Comparison of ENCODE assay signal across 15 mouse cellular contexts in genomic region chr6:30556080-30556479, GRCm38 (mm10). TPM values are rescaled to one million over a fixed set of nuclear protein-coding genes. Genes with fewer than 3 reads are reported as not detected.
DNase-seq lines count a peak whose midpoint lies in the region; ATAC-seq and TF ChIP-seq lines count a peak whose summit lies in the region.
"Had no signal": no experiment of that assay in that cellular context is flagged by ENCODE, and none has a peak within 500 bp of the region (broad histone marks: within the 10 kb centered on the region; RNA-seq: fewer than 3 reads in every experiment).

No protein-coding gene starts in this region.

- H3K9ac ChIP-seq in hindbrain, embryonic 12.5 days: no peak overlapping the region
- H3K9ac ChIP-seq in intestine, postnatal 0 days (ENCODE audit: low read depth, low read length): no peak overlapping the region
- H3K9ac ChIP-seq in neural tube, embryonic 15.5 days (replicated peaks): no peak overlapping the region
- H3K9ac ChIP-seq: forebrain, embryonic 12.5 days had no signal

- no peak for ATAC-seq in hindbrain, embryonic 12.5 days (ENCODE audit: low FRiP score)
- ATAC-seq in intestine, postnatal 0 days: no peak
- no peak for ATAC-seq in neural tube, embryonic 15.5 days (ENCODE audit: low FRiP score)
- ATAC-seq: hindbrain, embryonic 16.5 days had no signal

- H3K4me1 ChIP-seq in hindbrain, embryonic 10.5 days (replicated peaks): peaks cover 31% of the 10 kb centered on the region
- H3K4me1 ChIP-seq in hindbrain, embryonic 12.5 days: peaks cover 19% of the 10 kb centered on the region
- H3K4me1 ChIP-seq in intestine, postnatal 0 days (replicated peaks; ENCODE audit: control insufficient read depth, insufficient read depth, low read length): no peaks in the 10 kb centered on the region
- H3K4me1 ChIP-seq in neural tube, embryonic 15.5 days: peaks cover 21% of the 10 kb centered on the region

- H3K4me2 ChIP-seq in hindbrain, embryonic 12.5 days (replicated peaks): no peak overlapping the region
- no peak overlapping the region for H3K4me2 ChIP-seq in intestine, postnatal 0 days (replicated peaks; ENCODE audit: low read depth)
- no peak overlapping the region for H3K4me2 ChIP-seq in neural tube, embryonic 15.5 days
- H3K4me2 ChIP-seq: forebrain, embryonic 12.5 days had no signal

- H3K4me3 ChIP-seq in hindbrain, embryonic 10.5 days: no peak overlapping the region
- no peak overlapping the region for H3K4me3 ChIP-seq in hindbrain, embryonic 12.5 days
- no peak overlapping the region for H3K4me3 ChIP-seq in gastrocnemius, adult 2 months
- H3K4me3 ChIP-seq in intestine, postnatal 0 days (ENCODE audit: low read depth, low read length): no peak overlapping the region
- H3K4me3 ChIP-seq in neural tube, embryonic 15.5 days (replicated peaks): no peak overlapping the region
- H3K4me3 ChIP-seq: forebrain, embryonic 12.5 days had no signal

- H3K27me3 ChIP-seq in hindbrain, embryonic 10.5 days (ENCODE audit: insufficient read depth, poor library complexity, severe bottlenecking): no peaks in the 10 kb centered on the region
- no peaks in the 10 kb centered on the region for H3K27me3 ChIP-seq in hindbrain, embryonic 12.5 days
- no peaks in the 10 kb centered on the region for H3K27me3 ChIP-seq in intestine, postnatal 0 days (replicated peaks; ENCODE audit: control insufficient read depth, insufficient read depth, low read length)
- H3K27me3 ChIP-seq in neural tube, embryonic 15.5 days (replicated peaks): no peaks in the 10 kb centered on the region
- H3K27me3 ChIP-seq: forebrain, embryonic 12.5 days had no signal

- peak overlapping the region; percentile 72 for H3K27ac ChIP-seq in hindbrain, embryonic 10.5 days
- no peak overlapping the region for H3K27ac ChIP-seq in hindbrain, embryonic 12.5 days
- H3K27ac ChIP-seq in gastrocnemius, adult 2 months: no peak overlapping the region
- H3K27ac ChIP-seq in intestine, postnatal 0 days (ENCODE audit: low read depth, low read length): no peak overlapping the region
- no peak overlapping the region for H3K27ac ChIP-seq in neural tube, embryonic 15.5 days (replicated peaks)
- H3K27ac ChIP-seq: forebrain, embryonic 12.5 days had no signal

- 9% methylated on average over 9 of the region's 9 CpGs for WGBS in hindbrain, embryonic 10.5 days
- 24% methylated on average over 4 of the region's 9 CpGs for WGBS in hindbrain, embryonic 12.5 days
- 46% methylated on average over 4 of the region's 9 CpGs for WGBS in intestine, postnatal 0 days
- 21% methylated on average over 6 of the region's 9 CpGs for WGBS in neural tube, embryonic 15.5 days

- TF ChIP-seq CTCF in gastrocnemius, adult 2 months (IDR thresholded peaks at IDR 0.05): no peak
- TF ChIP-seq CTCF in intestine, postnatal 0 days (IDR thresholded peaks at IDR 0.05; ENCODE audit: low read depth): no peak

- H3K9me3 ChIP-seq in hindbrain, embryonic 10.5 days: no peaks in the 10 kb centered on the region
- H3K9me3 ChIP-seq in hindbrain, embryonic 12.5 days (replicated peaks): no peaks in the 10 kb centered on the region
- H3K9me3 ChIP-seq in intestine, postnatal 0 days (ENCODE audit: control insufficient read depth): no peaks in the 10 kb centered on the region
- H3K9me3 ChIP-seq in neural tube, embryonic 15.5 days (replicated peaks): no peaks in the 10 kb centered on the region
- H3K9me3 ChIP-seq: forebrain, embryonic 12.5 days had no signal

- DNase-seq in hindbrain, embryonic 10.5 days (ENCODE audit: low spot score): no peak
- DNase-seq in Muller cell, postnatal 12 days (ENCODE audit: inconsistent ontology term): peak; percentile 53
- peak; percentile 62 for DNase-seq in gastrocnemius, adult 2 months
- DNase-seq in heart, postnatal 36 days: peak; percentile 42 to 53
- no peak for DNase-seq in left cerebral cortex, postnatal 4 days
- DNase-seq: cerebellum, postnatal 36 days; right cerebral cortex, postnatal 25 days had no signal

- intact Hi-C loops in gastrocnemius, adult 2 months (cut with DNase I): no loop called here
- intact Hi-C loops in heart, postnatal 36 days (cut with DNase I): no loop called here
- intact Hi-C loops in left cerebral cortex, postnatal 4 days (cut with DNase I): no loop called here

- H3K36me3 ChIP-seq in hindbrain, embryonic 10.5 days: no peaks in the 10 kb centered on the region
- H3K36me3 ChIP-seq in hindbrain, embryonic 12.5 days: no peaks in the 10 kb centered on the region
- no peaks in the 10 kb centered on the region for H3K36me3 ChIP-seq in intestine, postnatal 0 days (ENCODE audit: control insufficient read depth, insufficient read depth)
- H3K36me3 ChIP-seq in neural tube, embryonic 15.5 days: no peaks in the 10 kb centered on the region
- H3K36me3 ChIP-seq: forebrain, embryonic 12.5 days had no signal

RNA-seq across cellular contexts. Expression of gene Cpa4, which starts 12.1 kb away (rescaled TPM):
- polyA plus RNA-seq in hindbrain, embryonic 10.5 days (2016; fragmentation: Nextera tagmentation; extraction: Ambion mirVana): 1.4 and 2.5 TPM in 2 replicates
- polyA plus RNA-seq in hindbrain, embryonic 12.5 days (2016; fragmentation: Nextera tagmentation; extraction: Ambion mirVana): 1.7 and 1.9 TPM in 2 replicates
- total RNA-seq in gastrocnemius, adult 2 months (2021): not detected
- total RNA-seq in heart, postnatal 36 days (2021): not detected
- polyA plus RNA-seq in intestine, postnatal 0 days (2015; fragmentation: Nextera tagmentation; extraction: Ambion mirVana): 0.04 and 0.07 TPM in 2 replicates
- total RNA-seq in left cerebral cortex, postnatal 4 days (2021): under 1 TPM in 1 of 2 experiments, not detected in 1; 0.24 TPM
- polyA plus RNA-seq in neural tube, embryonic 15.5 days (2015; fragmentation: Nextera tagmentation; extraction: Ambion mirVana): 0.54 and 0.75 TPM in 2 replicates
- total RNA-seq: layer of hippocampus, postnatal 14 days had no signal
- polyA plus RNA-seq: thymus, postnatal 0 days had no signal

RNA-seq across cellular contexts. Expression of gene Cpa2, which starts 14.7 kb away (rescaled TPM):
- polyA plus RNA-seq in hindbrain, embryonic 10.5 days (2016; fragmentation: Nextera tagmentation; extraction: Ambion mirVana): 19.6 and 20.0 TPM in 2 replicates
- polyA plus RNA-seq in hindbrain, embryonic 12.5 days (2016; fragmentation: Nextera tagmentation; extraction: Ambion mirVana): 4.0 and 6.3 TPM in 2 replicates
- total RNA-seq in gastrocnemius, adult 2 months (2021): not detected
- not detected for total RNA-seq in heart, postnatal 36 days (2021)
- 2.9 and 3.3 TPM in 2 replicates for polyA plus RNA-seq in intestine, postnatal 0 days (2015; fragmentation: Nextera tagmentation; extraction: Ambion mirVana)
- total RNA-seq in left cerebral cortex, postnatal 4 days (2021): 1 to 10 TPM; 4.2 to 4.7 TPM
- polyA plus RNA-seq in neural tube, embryonic 15.5 days (2015; fragmentation: Nextera tagmentation; extraction: Ambion mirVana): 11.3 and 20.3 TPM in 2 replicates

RNA-seq across cellular contexts. Expression of gene Ssmem1, which starts 46.4 kb away (rescaled TPM):
- 0.34 and 0.35 TPM in 2 replicates for polyA plus RNA-seq in hindbrain, embryonic 10.5 days (2016; fragmentation: Nextera tagmentation; extraction: Ambion mirVana)
- polyA plus RNA-seq in hindbrain, embryonic 12.5 days (2016; fragmentation: Nextera tagmentation; extraction: Ambion mirVana): 0.21 and 0.34 TPM in 2 replicates
- total RNA-seq in gastrocnemius, adult 2 months (2021): under 1 TPM; 0.18 to 0.20 TPM
- total RNA-seq in heart, postnatal 36 days (2021): under 1 TPM; 0.22 to 0.31 TPM
- polyA plus RNA-seq in intestine, postnatal 0 days (2015; fragmentation: Nextera tagmentation; extraction: Ambion mirVana): not detected in 2 replicates
- total RNA-seq in left cerebral cortex, postnatal 4 days (2021): 1 to 10 TPM in 1 of 2 experiments, under 1 TPM in 1; 0.56 to 1.2 TPM
- not detected in 2 replicates for polyA plus RNA-seq in neural tube, embryonic 15.5 days (2015; fragmentation: Nextera tagmentation; extraction: Ambion mirVana)

RNA-seq across cellular contexts. Expression of gene Tmem209, which starts 46.5 kb away (rescaled TPM):
- polyA plus RNA-seq in hindbrain, embryonic 10.5 days (2016; fragmentation: Nextera tagmentation; extraction: Ambion mirVana): 38.3 and 40.3 TPM in 2 replicates
- polyA plus RNA-seq in hindbrain, embryonic 12.5 days (2016; fragmentation: Nextera tagmentation; extraction: Ambion mirVana): 37.0 and 38.9 TPM in 2 replicates
- 10 to 100 TPM in 1 of 2 experiments, 1 to 10 TPM in 1; 7.1 to 11.4 TPM for total RNA-seq in gastrocnemius, adult 2 months (2021)
- 1 to 10 TPM; 8.3 to 8.4 TPM for total RNA-seq in heart, postnatal 36 days (2021)
- 10.2 and 11.2 TPM in 2 replicates for polyA plus RNA-seq in intestine, postnatal 0 days (2015; fragmentation: Nextera tagmentation; extraction: Ambion mirVana)
- total RNA-seq in left cerebral cortex, postnatal 4 days (2021): 10 to 100 TPM; 17.7 to 19.7 TPM
- polyA plus RNA-seq in neural tube, embryonic 15.5 days (2015; fragmentation: Nextera tagmentation; extraction: Ambion mirVana): 21.1 and 29.6 TPM in 2 replicates

RNA-seq across cellular contexts. Expression of gene Cpa5, which starts 54.7 kb away (rescaled TPM):
- 0.08 and 0.44 TPM in 2 replicates for polyA plus RNA-seq in hindbrain, embryonic 10.5 days (2016; fragmentation: Nextera tagmentation; extraction: Ambion mirVana)
- polyA plus RNA-seq in hindbrain, embryonic 12.5 days (2016; fragmentation: Nextera tagmentation; extraction: Ambion mirVana): 0.10 TPM in 1 of 2 replicates, not detected in the other
- total RNA-seq in gastrocnemius, adult 2 months (2021): not detected
- total RNA-seq in heart, postnatal 36 days (2021): not detected
- polyA plus RNA-seq in intestine, postnatal 0 days (2015; fragmentation: Nextera tagmentation; extraction: Ambion mirVana): not detected in 2 replicates
- total RNA-seq in left cerebral cortex, postnatal 4 days (2021): not detected
- polyA plus RNA-seq in neural tube, embryonic 15.5 days (2015; fragmentation: Nextera tagmentation; extraction: Ambion mirVana): 0.11 TPM in 1 of 2 replicates, not detected in the other
- total RNA-seq: layer of hippocampus, postnatal 14 days had no signal
- polyA plus RNA-seq: liver, embryonic 16.5 days; thymus, postnatal 0 days had no signal

Comparison
In these comparisons a context has a peak if more than half of its experiments do, and no peak if none do; other contexts are left out.
1. DNase-seq: peak in Muller cell, postnatal 12 days (single experiment), gastrocnemius, adult 2 months (single experiment) and heart, postnatal 36 days (2 of 2); none in hindbrain, embryonic 10.5 days (single experiment) and left cerebral cortex, postnatal 4 days (single experiment).